Mouse (Mus musculus) lung, embryonic 14.5 days (tissue): ENCODE data around the gene Mroh8. TPM values are rescaled to one million over a fixed set of nuclear protein-coding genes. Genes with fewer than 3 reads are reported as not detected.
A peak's percentile ranks its signal among the peaks of the same experiment; 100 is the strongest.

Source experiments
- ATAC-seq: fragments of 200-750 bp; cut with Nextera tagmentation; 2 replicates; pipeline ENCODE4 v1.8.0; 2017; ENCODE audit warnings: mild to moderate bottlenecking, moderate TSS enrichment, moderate library complexity; ENCODE audit not compliant: insufficient read depth
- DNase-seq: peaks from one replicate; pipeline ENCODE4 v3.0.0-alpha.2; 2015
- H3K27ac ChIP-seq: fragments of 300-500 bp; sonication (generic); 2 replicates; pipeline ENCODE4 v1.5.1; 2014; ENCODE audit warnings: low read depth, mild to moderate bottlenecking, moderate library complexity
- H3K27me3 ChIP-seq: fragments of 300-500 bp; sonication (generic); 2 replicates; pipeline ENCODE4 v1.6.1; 2014; ENCODE audit warnings: low read length, control low read depth; ENCODE audit not compliant: insufficient read depth
- H3K36me3 ChIP-seq: fragments of 300-500 bp; sonication (generic); 2 replicates; pipeline ENCODE4 v1.6.1; 2014; ENCODE audit warnings: control low read depth; ENCODE audit not compliant: insufficient read depth
- H3K4me1 ChIP-seq: fragments of 300-500 bp; sonication (generic); 2 replicates; pipeline ENCODE4 v1.6.1; 2014; ENCODE audit warnings: antibody characterized with exemption, control low read depth; ENCODE audit not compliant: insufficient read depth
- H3K4me2 ChIP-seq: fragments of 300-500 bp; sonication (generic); 2 replicates; pipeline ENCODE4 v1.6.1; 2014; ENCODE audit warnings: mild to moderate bottlenecking
- H3K4me3 ChIP-seq: fragments of 300-500 bp; sonication (generic); 2 replicates; pipeline ENCODE4 v1.5.1; 2014; ENCODE audit warnings: low read depth, low read length
- H3K9ac ChIP-seq: fragments of 300-500 bp; sonication (generic); 2 replicates; pipeline ENCODE4 v1.6.1; 2014
- H3K9me3 ChIP-seq: fragments of 300-500 bp; sonication (generic); 2 replicates; pipeline ENCODE4 v1.6.1; 2016; ENCODE audit warnings: low read depth, low read length, control low read depth
- CTCF ChIP-seq: IDR thresholded peaks from 2 replicates; pipeline ENCODE4 v1.5.1; 2016; ENCODE audit warnings: antibody characterized with exemption, low read depth
- WGBS: fragments of 180-500 bp; shearing (Covaris S2); extraction: QIAGEN DNeasy Blood & Tissue Kit; methylation state at CpG from one replicate; pipeline ENCODE4 v1.1.7; 2014; 5-methylcytosine and 5-hydroxymethylcytosine counted together
- polyA plus RNA-seq: library from polyadenylated mRNA; unstranded; fragments of >200 nt; fragmentation: Nextera tagmentation; extraction: Ambion mirVana; gene quantifications from 2 replicates; pipeline ENCODE4 v1.2.1, GENCODE M21; 2014

Gene Mroh8
- polyA plus RNA-seq = 0.43 and 0.50 TPM in 2 replicates

- DNase-seq = peak; percentile 72
- WGBS = under 1% methylated on average over 29 of the region's 32 CpGs
Measured at GRCm38 (mm10) chr2:157279416-157279800, at the start of gene Mroh8. Gene Mroh8 (minus strand): TSS chr2:157279549.

DNA sequence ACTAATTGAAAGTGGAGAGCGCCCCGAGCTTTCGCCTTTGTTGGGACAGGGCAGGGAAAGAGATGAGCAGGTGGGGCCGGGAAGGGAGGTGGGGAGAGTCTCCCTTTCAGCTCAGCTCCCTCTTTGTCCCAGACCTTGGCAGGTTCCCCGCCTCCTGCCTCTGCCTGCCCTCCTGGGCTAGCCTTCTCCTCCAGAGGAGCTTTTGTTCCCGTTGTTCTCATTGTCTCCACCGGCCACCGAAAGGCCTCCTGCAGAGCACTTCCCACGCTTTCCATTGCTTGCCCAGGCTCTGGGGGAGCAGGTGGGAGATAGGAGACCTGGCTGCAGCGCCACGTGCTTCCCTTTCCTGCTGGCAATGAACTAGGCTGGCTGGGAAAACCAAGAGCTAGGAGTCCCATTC, 49.2 kb upstream of the Mroh8 start:
- no peak overlapping the region for H3K9ac ChIP-seq
- H3K36me3 ChIP-seq = peaks cover 55% of the 10 kb centered on the region
- H3K4me2 ChIP-seq = no peak overlapping the region
- no peak overlapping the region for H3K4me3 ChIP-seq
- TF ChIP-seq CTCF = no peak
- ATAC-seq (no peak), DNase-seq (no peak)
- 39% methylated on average over 11 of the region's 11 CpGs for WGBS
- no peaks in the 10 kb centered on the region for H3K4me1 ChIP-seq
- no peaks in the 10 kb centered on the region for H3K9me3 ChIP-seq
- no peaks in the 10 kb centered on the region for H3K27me3 ChIP-seq
- H3K27ac ChIP-seq = no peak overlapping the region

More at GRCm38 (mm10) chr2:157279416-157279800, at the start of gene Mroh8:
- Histone ChIP-seq H3K9me3 (no peaks in the 10 kb centered on the region), H3K9ac (peak within 1 kb of the TSS; percentile 90), H3K4me1 (peaks cover 11% of the 10 kb centered on the region), H3K4me2 (peak within 1 kb of the TSS; percentile 67), H3K27me3 (no peaks in the 10 kb centered on the region), H3K27ac (peak within 1 kb of the TSS; percentile 93), H3K36me3 (peaks cover 29% of the 10 kb centered on the region), H3K4me3 (peak within 1 kb of the TSS; percentile 94)
- no peak for TF ChIP-seq CTCF
- peak; percentile 65 for ATAC-seq

DNA sequence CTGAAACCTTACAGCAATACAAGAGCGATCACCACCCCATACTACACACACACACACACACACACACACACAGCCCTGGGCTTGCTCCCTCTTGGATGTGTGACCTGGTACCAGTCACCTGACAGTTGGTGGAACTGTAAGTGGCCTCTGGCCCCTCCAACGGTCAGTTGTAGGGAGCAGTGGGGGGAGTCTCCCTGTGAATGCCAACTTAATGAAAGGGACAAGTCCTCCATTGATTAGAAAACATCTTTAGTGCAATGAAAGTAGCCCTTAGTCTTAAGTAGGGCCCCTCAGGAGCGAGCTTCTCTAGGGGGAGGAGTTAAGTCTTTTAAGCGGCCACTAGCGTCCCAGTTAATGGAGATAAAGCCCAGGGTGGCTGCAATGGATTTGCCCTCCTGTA, 48.8 kb upstream of the Mroh8 start:
- H3K4me3 ChIP-seq = no peak overlapping the region
- no peak for DNase-seq
- peaks cover 60% of the 10 kb centered on the region for H3K36me3 ChIP-seq
- no peak overlapping the region for H3K9ac ChIP-seq
- H3K27ac ChIP-seq = no peak overlapping the region
- no peaks in the 10 kb centered on the region for H3K9me3 ChIP-seq
- no peaks in the 10 kb centered on the region for H3K4me1 ChIP-seq
- no peaks in the 10 kb centered on the region for H3K27me3 ChIP-seq
- no peak for TF ChIP-seq CTCF
- H3K4me2 ChIP-seq = no peak overlapping the region
- no peak for ATAC-seq
- 52% methylated on average over 5 of the region's 5 CpGs for WGBS

- no peak for ATAC-seq
- WGBS = 88% methylated on average over 2 of the region's 2 CpGs
- TF ChIP-seq CTCF = no peak
Measured at GRCm38 (mm10) chr2:157325238-157325637, 45.9 kb upstream of the Mroh8 start.

DNA sequence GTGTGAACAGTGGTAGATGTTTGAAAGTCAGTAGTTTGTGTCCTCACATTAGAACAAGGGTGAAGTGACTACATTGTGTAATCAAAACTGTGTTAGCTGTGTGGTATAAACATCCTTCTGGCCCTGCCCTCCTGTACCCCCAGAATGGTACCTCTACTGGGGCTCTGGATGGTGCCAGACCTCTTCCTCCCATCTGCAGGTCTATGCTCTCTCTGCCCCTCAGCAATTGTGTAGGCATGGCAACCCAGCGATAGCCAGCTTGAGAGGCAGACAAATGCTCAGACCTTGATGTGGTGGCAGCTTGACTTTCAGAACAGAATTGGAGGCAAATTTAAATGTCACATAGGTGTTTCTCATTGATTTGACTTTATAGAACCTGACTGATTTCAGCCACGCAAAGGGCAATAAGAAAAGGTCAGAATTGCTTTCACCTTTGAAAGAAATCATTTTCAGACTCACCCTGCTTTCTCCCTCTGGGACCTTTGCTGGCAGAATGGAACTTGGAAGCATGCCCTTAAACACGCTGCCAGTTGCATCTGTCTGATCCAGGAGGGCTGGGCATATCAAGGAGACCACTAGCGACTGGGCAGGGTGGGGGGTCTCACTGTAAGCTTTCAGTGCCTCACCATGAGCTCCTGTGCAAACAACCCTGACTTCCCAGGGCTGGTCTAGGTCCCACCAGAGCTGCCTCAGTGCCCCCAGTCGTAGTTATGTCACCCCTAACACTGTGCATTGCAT, 42.8 kb upstream of the Mroh8 start:
- DNase-seq = no peak
- Histone ChIP-seq H3K4me2 (no peak overlapping the region), H3K27ac (no peak overlapping the region), H3K9ac (no peak overlapping the region), H3K9me3 (no peaks in the 10 kb centered on the region), H3K36me3 (peaks cover 99% of the 10 kb centered on the region), H3K4me1 (no peaks in the 10 kb centered on the region), H3K4me3 (no peak overlapping the region), H3K27me3 (no peaks in the 10 kb centered on the region)
- TF ChIP-seq CTCF = no peak
- ATAC-seq = no peak
- 89% methylated on average over 5 of the region's 5 CpGs for WGBS

More at GRCm38 (mm10) chr2:157325238-157325637, 45.9 kb upstream of the Mroh8 start:
- Histone ChIP-seq H3K9me3 (no peaks in the 10 kb centered on the region), H3K4me3 (no peak overlapping the region), H3K4me1 (no peaks in the 10 kb centered on the region), H3K27me3 (no peaks in the 10 kb centered on the region), H3K4me2 (no peak overlapping the region), H3K27ac (no peak overlapping the region), H3K9ac (no peak overlapping the region), H3K36me3 (peaks cover 89% of the 10 kb centered on the region)
- no peak for DNase-seq

DNA sequence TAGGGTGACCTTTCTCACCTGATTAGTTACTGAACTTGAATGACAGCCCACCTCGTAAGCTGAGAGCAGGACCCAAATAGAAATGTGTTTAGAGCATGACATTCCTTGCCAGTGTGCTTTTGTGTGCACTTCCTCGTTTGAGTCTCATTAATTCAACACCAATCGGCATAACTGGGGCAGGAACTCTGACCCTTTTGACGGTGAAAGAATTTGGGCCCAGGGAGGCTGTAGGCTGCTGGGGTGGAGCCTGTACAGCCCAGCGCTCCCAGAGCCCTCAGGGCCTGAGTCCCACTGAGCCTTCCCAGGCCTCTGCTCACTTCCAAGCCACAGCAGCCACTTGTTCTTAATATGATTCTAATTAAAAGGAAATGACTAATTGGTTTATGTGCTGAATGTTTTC, 41.5 kb upstream of the Mroh8 start:
- WGBS = 45% methylated on average over 5 of the region's 5 CpGs
- no peak for TF ChIP-seq CTCF
- Histone ChIP-seq H3K4me2 (no peak overlapping the region), H3K27me3 (no peaks in the 10 kb centered on the region), H3K9me3 (no peaks in the 10 kb centered on the region), H3K27ac (no peak overlapping the region), H3K4me1 (no peaks in the 10 kb centered on the region), H3K36me3 (peaks cover 98% of the 10 kb centered on the region), H3K9ac (no peak overlapping the region), H3K4me3 (no peak overlapping the region)
- no peak for ATAC-seq
- DNase-seq = no peak

DNA sequence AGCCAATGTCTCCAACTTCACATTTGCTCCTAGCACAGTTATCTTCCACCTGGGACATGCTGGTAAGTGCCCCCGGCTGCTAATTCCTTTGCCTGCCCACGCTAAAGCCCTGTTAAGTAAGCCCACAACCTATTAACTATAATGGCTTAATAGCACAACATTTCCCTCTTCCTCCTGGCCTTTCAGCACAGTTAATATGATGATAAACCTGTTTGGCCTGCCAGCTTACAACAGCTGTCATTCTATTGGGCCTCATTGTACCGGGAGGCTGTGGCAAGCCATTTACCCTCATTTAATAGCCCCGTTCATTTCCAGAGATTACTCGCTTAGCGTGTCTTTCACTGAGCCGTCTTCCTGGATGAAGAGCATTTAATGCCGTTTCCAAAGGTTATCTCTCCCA, 40.8 kb upstream of the Mroh8 start:
- Histone ChIP-seq H3K36me3 (peaks cover 98% of the 10 kb centered on the region), H3K4me2 (no peak overlapping the region), H3K9me3 (no peaks in the 10 kb centered on the region), H3K27me3 (no peaks in the 10 kb centered on the region), H3K9ac (no peak overlapping the region), H3K4me1 (no peaks in the 10 kb centered on the region), H3K4me3 (no peak overlapping the region), H3K27ac (no peak overlapping the region)
- no peak for DNase-seq
- WGBS = 83% methylated on average over 8 of the region's 8 CpGs
- no peak for ATAC-seq
- TF ChIP-seq CTCF = no peak
